Mouse (Mus musculus): ENCODE measurements around the gene Pole3.

GRCm38 (mm10) chr4:62526256-62526655 lies 1.4 kb upstream of the Pole3 start:
- TF ChIP-seq CTCF (IDR thresholded peaks at IDR 0.05; ENCODE audit: low read depth, low read length) (no peak), TAL1 (conservative IDR thresholded peaks at IDR 0.05; ENCODE audit: low read depth, low read length) (no peak), GATA2 (IDR thresholded peaks at IDR 0.05; ENCODE audit: borderline replicate concordance, low read depth, low read length) (no peak), GATA1 (IDR thresholded peaks at IDR 0.05; ENCODE audit: borderline replicate concordance, low read length) (no peak), POLR2AphosphoS5 (IDR thresholded peaks at IDR 0.05; ENCODE audit: insufficient replicate concordance, low read depth, low read length) (no peak)
